Mouse (Mus musculus): Measurements from ENCODE around the gene Tspo2. TPM values are rescaled to one million over a fixed set of nuclear protein-coding genes. Genes with fewer than 3 reads are reported as not detected.

Gene Tspo2
- polyA plus RNA-seq, 1 experiment from 2014 or later = 1.9 TPM

GRCm38 (mm10) chr17:48417521-48417920, 33.8 kb downstream of the Tspo2 start:
- Histone ChIP-seq H3K27me3 (ENCODE audit: control insufficient read depth, insufficient read depth, low read length) (no peaks in the 10 kb centered on the region), H3K27ac (ENCODE audit: low read depth, low read length) (no peak overlapping the region), H3K4me1 (ENCODE audit: control insufficient read depth, insufficient read depth, low read length) (peaks cover 13% of the 10 kb centered on the region; the same call in 1 of the 2 replicates), H3K4me3 (ENCODE audit: low read length) (no peak overlapping the region), H3K4me2 (replicated peaks; ENCODE audit: low read depth, low read length) (no peak overlapping the region), H3K9ac (ENCODE audit: low read depth, low read length) (no peak overlapping the region), H3K36me3 (ENCODE audit: control insufficient read depth, insufficient read depth, low read length) (peaks cover 27% of the 10 kb centered on the region), H3K9me3 (ENCODE audit: control insufficient read depth, low read length) (no peaks in the 10 kb centered on the region)
- 0 out of 2 replicates have a peak, but pooled peaks have one; percentile 22 for ATAC-seq (ENCODE audit: low FRiP score, low TSS enrichment)
- WGBS = 85% methylated on average over 6 of the region's 6 CpGs

GRCm38 (mm10) chr17:48416425-48417195, 34.7 kb downstream of the Tspo2 start:
- Histone ChIP-seq H3K9me3 (ENCODE audit: control insufficient read depth, low read length) (no peaks in the 10 kb centered on the region), H3K4me2 (replicated peaks; ENCODE audit: low read depth, low read length) (no peak overlapping the region), H3K9ac (ENCODE audit: low read depth, low read length) (no peak overlapping the region), H3K4me1 (ENCODE audit: control insufficient read depth, insufficient read depth, low read length) (peaks cover 17% of the 10 kb centered on the region), H3K36me3 (ENCODE audit: control insufficient read depth, insufficient read depth, low read length) (peaks cover 34% of the 10 kb centered on the region), H3K27ac (ENCODE audit: low read depth, low read length) (no peak overlapping the region), H3K27me3 (ENCODE audit: control insufficient read depth, insufficient read depth, low read length) (no peaks in the 10 kb centered on the region), H3K4me3 (ENCODE audit: low read length) (no peak overlapping the region)
- WGBS = 84% methylated on average over 14 of the region's 14 CpGs
- ATAC-seq (ENCODE audit: low FRiP score, low TSS enrichment) = peak; percentile 85

GRCm38 (mm10) chr17:48416011-48416410, 35.3 kb downstream of the Tspo2 start:
- Histone ChIP-seq H3K27me3 (ENCODE audit: control insufficient read depth, insufficient read depth, low read length) (no peaks in the 10 kb centered on the region), H3K36me3 (ENCODE audit: control insufficient read depth, insufficient read depth, low read length) (peaks cover 34% of the 10 kb centered on the region), H3K9me3 (ENCODE audit: control insufficient read depth, low read length) (no peaks in the 10 kb centered on the region), H3K4me3 (ENCODE audit: low read length) (no peak overlapping the region), H3K9ac (ENCODE audit: low read depth, low read length) (no peak overlapping the region), H3K4me1 (ENCODE audit: control insufficient read depth, insufficient read depth, low read length) (peaks cover 22% of the 10 kb centered on the region), H3K4me2 (replicated peaks; ENCODE audit: low read depth, low read length) (no peak overlapping the region), H3K27ac (ENCODE audit: low read depth, low read length) (no peak overlapping the region)
- WGBS = 68% methylated on average over 7 of the region's 7 CpGs
- ATAC-seq (ENCODE audit: low FRiP score, low TSS enrichment) = no peak

GRCm38 (mm10) chr17:48411241-48411640, 40.1 kb downstream of the Tspo2 start:
- H3K27ac ChIP-seq (ENCODE audit: low read depth, low read length) = peak overlapping the region; percentile 100
- 46% methylated on average over 8 of the region's 8 CpGs for WGBS
- H3K9ac ChIP-seq (ENCODE audit: low read depth, low read length) = peak overlapping the region; percentile 85
- peak overlapping the region; percentile 71 for H3K4me2 ChIP-seq (replicated peaks; ENCODE audit: low read depth, low read length)
- peaks cover 25% of the 10 kb centered on the region for H3K36me3 ChIP-seq (ENCODE audit: control insufficient read depth, insufficient read depth, low read length)
- no peaks in the 10 kb centered on the region for H3K9me3 ChIP-seq (ENCODE audit: control insufficient read depth, low read length)
- H3K4me1 ChIP-seq (ENCODE audit: control insufficient read depth, insufficient read depth, low read length) = peaks cover 17% of the 10 kb centered on the region
- ATAC-seq (ENCODE audit: low FRiP score, low TSS enrichment) = no peak
- H3K27me3 ChIP-seq (ENCODE audit: control insufficient read depth, insufficient read depth, low read length) = no peaks in the 10 kb centered on the region
- H3K4me3 ChIP-seq (ENCODE audit: low read length) = peak overlapping the region; percentile 76

- ATAC-seq (ENCODE audit: low FRiP score, low TSS enrichment) = peak; percentile 12
- peak overlapping the region; percentile 76 for H3K4me3 ChIP-seq (ENCODE audit: low read length)
- H3K4me1 ChIP-seq (ENCODE audit: control insufficient read depth, insufficient read depth, low read length) = peaks cover 17% of the 10 kb centered on the region
Observed at GRCm38 (mm10) chr17:48410299-48410785, 41.0 kb downstream of the Tspo2 start.

GRCm38 (mm10) chr17:48409380-48410298, 41.7 kb downstream of the Tspo2 start, which contains the start of the genes Nfya and Oard1:
TSS of gene Nfya (minus strand) at chr17:48409906.
TSS of gene Oard1 (plus strand) at chr17:48410014.
- peak; percentile 97 for ATAC-seq (ENCODE audit: low FRiP score, low TSS enrichment)
- Histone ChIP-seq H3K36me3 (ENCODE audit: control insufficient read depth, insufficient read depth, low read length) (peaks cover 16% of the 10 kb centered on the region), H3K4me3 (ENCODE audit: low read length) (peak within 1 kb of the TSS; percentile 89), H3K4me1 (ENCODE audit: control insufficient read depth, insufficient read depth, low read length) (peaks cover 17% of the 10 kb centered on the region), H3K9ac (ENCODE audit: low read depth, low read length) (peak within 1 kb of the TSS; percentile 99), H3K4me2 (replicated peaks; ENCODE audit: low read depth, low read length) (peak within 1 kb of the TSS; percentile 77), H3K27ac (ENCODE audit: low read depth, low read length) (peak within 1 kb of the TSS; percentile 100), H3K27me3 (ENCODE audit: control insufficient read depth, insufficient read depth, low read length) (no peaks in the 10 kb centered on the region), H3K9me3 (ENCODE audit: control insufficient read depth, low read length) (no peaks in the 10 kb centered on the region)
- WGBS = under 1% methylated on average over 84 of the region's 84 CpGs

More at GRCm38 (mm10) chr17:48410299-48410785, 41.0 kb downstream of the Tspo2 start:
- under 1% methylated on average over 13 of the region's 13 CpGs for WGBS
- H3K36me3 ChIP-seq (ENCODE audit: control insufficient read depth, insufficient read depth, low read length) = peaks cover 23% of the 10 kb centered on the region
- peak overlapping the region; percentile 71 for H3K4me2 ChIP-seq (replicated peaks; ENCODE audit: low read depth, low read length)
- H3K9me3 ChIP-seq (ENCODE audit: control insufficient read depth, low read length) = no peaks in the 10 kb centered on the region
- H3K9ac ChIP-seq (ENCODE audit: low read depth, low read length) = peak overlapping the region; percentile 85
- H3K27ac ChIP-seq (ENCODE audit: low read depth, low read length) = peak overlapping the region; percentile 100
- no peaks in the 10 kb centered on the region for H3K27me3 ChIP-seq (ENCODE audit: control insufficient read depth, insufficient read depth, low read length)

- Histone ChIP-seq H3K27ac (ENCODE audit: low read depth, low read length) (peak overlapping the region; percentile 100), H3K4me1 (ENCODE audit: control insufficient read depth, insufficient read depth, low read length) (peaks cover 17% of the 10 kb centered on the region), H3K36me3 (ENCODE audit: control insufficient read depth, insufficient read depth, low read length) (peaks cover 13% of the 10 kb centered on the region; the same call in 1 of the 2 replicates), H3K9me3 (ENCODE audit: control insufficient read depth, low read length) (no peaks in the 10 kb centered on the region), H3K4me3 (ENCODE audit: low read length) (peak overlapping the region; percentile 89), H3K4me2 (replicated peaks; ENCODE audit: low read depth, low read length) (peak overlapping the region; percentile 77), H3K27me3 (ENCODE audit: control insufficient read depth, insufficient read depth, low read length) (no peaks in the 10 kb centered on the region), H3K9ac (ENCODE audit: low read depth, low read length) (peak overlapping the region; percentile 99)
- under 1% methylated on average over 47 of the region's 47 CpGs for WGBS
- ATAC-seq (ENCODE audit: low FRiP score, low TSS enrichment) = peak; percentile 54
Observed at GRCm38 (mm10) chr17:48408526-48409291, 42.6 kb downstream of the Tspo2 start.

GRCm38 (mm10) chr17:48407910-48408525, 43.3 kb downstream of the Tspo2 start:
- no peaks in the 10 kb centered on the region for H3K9me3 ChIP-seq (ENCODE audit: control insufficient read depth, low read length)

More at GRCm38 (mm10) chr17:48407910-48408525, 43.3 kb downstream of the Tspo2 start:
- Histone ChIP-seq H3K4me2 (replicated peaks; ENCODE audit: low read depth, low read length) (peak overlapping the region; percentile 77), H3K4me3 (ENCODE audit: low read length) (peak overlapping the region; percentile 89), H3K36me3 (ENCODE audit: control insufficient read depth, insufficient read depth, low read length) (peaks cover 13% of the 10 kb centered on the region; the same call in 1 of the 2 replicates), H3K27me3 (ENCODE audit: control insufficient read depth, insufficient read depth, low read length) (no peaks in the 10 kb centered on the region), H3K27ac (ENCODE audit: low read depth, low read length) (peak overlapping the region; percentile 100), H3K9ac (ENCODE audit: low read depth, low read length) (peak overlapping the region; percentile 99), H3K4me1 (ENCODE audit: control insufficient read depth, insufficient read depth, low read length) (peaks cover 17% of the 10 kb centered on the region)
- WGBS = 12% methylated on average over 8 of the region's 8 CpGs
- ATAC-seq (ENCODE audit: low FRiP score, low TSS enrichment) = no peak

Data from kidney, embryonic 14.5 days (tissue).